In the genomic region with DNA sequence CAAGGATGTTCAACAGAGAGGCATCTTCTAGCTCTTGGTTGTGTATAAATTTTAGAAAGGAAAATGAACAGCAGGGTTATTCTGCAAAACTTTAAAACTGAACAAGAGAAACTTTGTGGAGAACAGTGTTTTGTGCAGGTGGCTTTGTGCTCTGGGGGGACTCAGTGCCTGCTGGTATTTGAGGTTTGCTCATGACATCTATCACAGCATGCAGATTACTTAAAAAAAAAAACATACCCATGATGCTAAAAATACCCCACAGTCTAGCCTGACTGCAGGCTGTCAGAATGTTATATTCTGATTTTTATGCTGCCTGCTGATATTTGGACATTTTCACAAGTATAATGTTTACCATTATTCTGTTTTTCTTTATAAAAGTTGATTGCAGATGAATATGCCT, we compare ENCODE assay signal across 21 mouse cellular contexts.
DNase-seq lines count a peak whose midpoint lies in the region; ATAC-seq and TF ChIP-seq lines count a peak whose summit lies in the region.
"Had no signal": no experiment of that assay in that cellular context is flagged by ENCODE, and none has a peak within 500 bp of the region (broad histone marks: within the 10 kb centered on the region; RNA-seq: fewer than 3 reads in every experiment).

No protein-coding gene starts in this region.

- H3K4me3 ChIP-seq in gastrocnemius, adult 2 months: no peak overlapping the region
- H3K4me3 ChIP-seq in thymus, adult 2 months (ENCODE audit: control insufficient read depth, insufficient read depth, low read length): no peak overlapping the region
- H3K4me3 ChIP-seq: embryonic facial prominence, embryonic 10.5 days; embryonic facial prominence, embryonic 12.5 days had no signal

- TF ChIP-seq CTCF in gastrocnemius, adult 2 months (IDR thresholded peaks at IDR 0.05): no peak
- no peak for TF ChIP-seq CTCF in thymus, adult 2 months (IDR thresholded peaks at IDR 0.05; ENCODE audit: borderline replicate concordance, control insufficient read depth, extremely low read depth, insufficient read depth, low read length, poor library complexity)

- TF ChIP-seq POLR2A in thymus, adult 2 months (IDR thresholded peaks at IDR 0.05; ENCODE audit: control insufficient read depth, extremely low read depth, insufficient read depth, low read length, poor library complexity): no peak

- H3K36me3 ChIP-seq in thymus, adult 2 months (ENCODE audit: control insufficient read depth, insufficient read depth, low read length): no peaks in the 10 kb centered on the region
- H3K36me3 ChIP-seq: embryonic facial prominence, embryonic 10.5 days; embryonic facial prominence, embryonic 12.5 days; G1E had no signal

- intact Hi-C loops in gastrocnemius, adult 2 months (cut with DNase I): no loop called here

- peak; percentile 48 to 67; a peak in 1 of 4 replicates for ATAC-seq in hematopoietic stem cell, adult 5-6 weeks (replicated peaks in 1 of 2; ENCODE audit: insufficient read depth in 1 of 2, low FRiP score in 2 of 2, low TSS enrichment in 1 of 2, low read depth in 1 of 2, poor library complexity in 2 of 2, severe bottlenecking in 2 of 2)
- ATAC-seq: activated CD4-positive, CD25-positive, alpha-beta regulatory T cell, adult 4 months; forebrain, embryonic 14.5 days; forebrain, embryonic 16.5 days; Patski had no signal

- H3K4me1 ChIP-seq in thymus, adult 2 months (replicated peaks; ENCODE audit: control insufficient read depth, insufficient read depth, low read length): peaks cover 3% of the 10 kb centered on the region
- H3K4me1 ChIP-seq: embryonic facial prominence, embryonic 10.5 days; embryonic facial prominence, embryonic 12.5 days had no signal

- no peaks in the 10 kb centered on the region for H3K27me3 ChIP-seq in thymus, adult 2 months (ENCODE audit: control insufficient read depth, insufficient read depth, low read length)
- H3K27me3 ChIP-seq: embryonic facial prominence, embryonic 12.5 days; Patski had no signal

- DNase-seq in gastrocnemius, adult 2 months: no peak
- DNase-seq in gastrocnemius, postnatal 4 days (ENCODE audit: low spot score in 2 of 2): no peak
- no peak for DNase-seq in thymus, adult 2 months
- DNase-seq in thymus, postnatal 14 days: no peak
- DNase-seq in ovary, postnatal 10 days (ENCODE audit: low spot score): no peak
- DNase-seq: adrenal gland, adult 8-10 months; adrenal gland, postnatal 14 days; adrenal gland, postnatal 36 days; cerebellum, adult 11-12 months; cerebellum, adult 2 months; cerebellum, adult 9-10 months; cerebellum, postnatal 10 days; cerebellum, postnatal 25 days had no signal

- H3K27ac ChIP-seq in gastrocnemius, adult 2 months: peak overlapping the region; percentile 59; the same call in 1 of the 2 replicates
- H3K27ac ChIP-seq in thymus, adult 2 months (ENCODE audit: control insufficient read depth, insufficient read depth, low read length): peak overlapping the region; percentile 15; the same call in 1 of the 2 replicates
- H3K27ac ChIP-seq: embryonic facial prominence, embryonic 10.5 days; embryonic facial prominence, embryonic 12.5 days had no signal
